Mouse (Mus musculus) liver, adult 2 months (tissue): ENCODE data around the gene Fam114a1.

Experiments used
- CTCF ChIP-seq: fragments of 200-500 bp; IDR thresholded peaks from 2 replicates; pipeline ENCODE4 v1.5.1; 2011; ENCODE audit warnings: low read depth, low read length, control low read depth
- POLR2A ChIP-seq: fragments of 200-500 bp; IDR thresholded peaks from 2 replicates; pipeline ENCODE4 v1.6.1; 2011; ENCODE audit warnings: low read length, control low read depth; ENCODE audit not compliant: insufficient read depth; ENCODE audit errors: extremely low read depth

DNA sequence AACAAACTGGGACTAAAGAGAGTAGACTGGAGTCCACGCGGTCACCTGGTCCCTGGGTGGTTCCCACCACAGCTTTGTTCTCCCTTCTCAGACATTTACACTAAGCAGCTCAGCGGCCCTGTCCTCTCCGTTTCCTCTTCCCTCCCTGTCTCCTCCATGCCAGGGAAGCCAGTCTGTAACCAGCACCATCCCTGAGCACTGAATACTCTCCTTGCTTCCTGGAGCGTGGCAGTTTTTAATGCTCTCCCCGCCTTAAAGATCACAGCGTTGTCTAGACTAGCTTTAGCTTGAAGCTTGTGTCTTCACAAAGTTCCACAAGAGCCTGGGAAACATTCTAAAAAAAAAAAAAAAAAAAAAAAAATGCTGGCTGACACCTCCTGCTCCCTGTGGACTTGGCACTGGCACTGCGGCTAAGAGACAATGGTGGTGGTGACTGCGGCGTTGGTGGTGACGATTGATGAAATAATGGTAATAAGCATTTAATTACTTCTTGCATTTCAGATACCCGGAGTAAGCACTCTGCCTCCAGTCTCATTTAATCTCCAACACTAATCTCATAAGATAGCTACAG lies 77.5 kb downstream of the Fam114a1 start:
- TF ChIP-seq CTCF (no peak), POLR2A (no peak)
